Mouse (Mus musculus) limb, embryonic 14.5 days (tissue): Measurements from ENCODE around the gene Sae1. TPM values are rescaled to one million over a fixed set of nuclear protein-coding genes. Genes with fewer than 3 reads are reported as not detected.

Experiments used
- ATAC-seq: fragments of 200-750 bp; cut with Nextera tagmentation; 2 replicates; pipeline ENCODE4 v1.8.0; 2017; ENCODE audit warnings: low read depth, moderate number of reproducible peaks, moderate TSS enrichment; ENCODE audit not compliant: low FRiP score
- DNase-seq: peaks from one replicate; pipeline ENCODE4 v3.0.0-alpha.2; 2015; ENCODE audit warnings: low spot score
- H3K27ac ChIP-seq: fragments of 300-500 bp; sonication (generic); replicated peaks from 2 replicates; pipeline ENCODE4 v1.5.1; 2014; ENCODE audit warnings: low read depth, mild to moderate bottlenecking, low read length, moderate library complexity, mixed read lengths
- H3K27me3 ChIP-seq: fragments of 300-500 bp; sonication (generic); 2 replicates; pipeline ENCODE4 v1.6.1; 2014; ENCODE audit warnings: low read length, mixed read lengths; ENCODE audit not compliant: control insufficient read depth, insufficient read depth
- H3K36me3 ChIP-seq: fragments of 300-500 bp; sonication (generic); 2 replicates; pipeline ENCODE4 v1.6.1; 2014; ENCODE audit warnings: mild to moderate bottlenecking, low read length, moderate library complexity, mixed read lengths; ENCODE audit not compliant: control insufficient read depth, insufficient read depth
- H3K4me1 ChIP-seq: fragments of 300-500 bp; sonication (generic); 2 replicates; pipeline ENCODE4 v1.6.1; 2014; ENCODE audit warnings: antibody characterized with exemption, low read length, mixed read lengths; ENCODE audit not compliant: control insufficient read depth, insufficient read depth
- H3K4me2 ChIP-seq: fragments of 300-500 bp; sonication (generic); replicated peaks from 2 replicates; pipeline ENCODE4 v1.6.1; 2014; ENCODE audit warnings: low read depth, mild to moderate bottlenecking, low read length, moderate library complexity; ENCODE audit not compliant: severe bottlenecking
- H3K4me3 ChIP-seq: fragments of 300-500 bp; sonication (generic); replicated peaks from 2 replicates; pipeline ENCODE4 v1.5.1; 2014; ENCODE audit warnings: low read length
- H3K9ac ChIP-seq: fragments of 300-500 bp; sonication (generic); 2 replicates; pipeline ENCODE4 v1.6.1; 2014; ENCODE audit warnings: mild to moderate bottlenecking, low read depth, low read length, moderate library complexity; ENCODE audit not compliant: severe bottlenecking
- H3K9me3 ChIP-seq: fragments of 300-500 bp; sonication (generic); 2 replicates; pipeline ENCODE4 v1.6.1; 2016; ENCODE audit warnings: low read length; ENCODE audit not compliant: control insufficient read depth
- POLR2A ChIP-seq: fragments of 200-500 bp; IDR thresholded peaks from 2 replicates; pipeline ENCODE4 v1.8.0; 2012; ENCODE audit warnings: inconsistent platforms, mild to moderate bottlenecking, moderate library complexity, borderline replicate concordance; ENCODE audit not compliant: insufficient read depth, insufficient read length; ENCODE audit errors: extremely low read depth
- WGBS: fragments of 180-500 bp; shearing (Covaris S2); extraction: QIAGEN DNeasy Blood & Tissue Kit; methylation state at CpG from one replicate; pipeline ENCODE4 v1.1.7; 2014; 5-methylcytosine and 5-hydroxymethylcytosine counted together
- polyA plus RNA-seq, 2 experiments: library from polyadenylated mRNA; depleted of rRNA in 1 of 2; stranded (reverse) in 1 of 2; unstranded in 1 of 2; fragments of >200 nt; fragmentation: Nextera tagmentation in 1 of 2; extraction: Ambion mirVana in 1 of 2; gene quantifications; 2 replicates each; pipeline versions ENCODE4 v1.2.1 to v1.2.3; 2012 to 2014

Gene Sae1
- polyA plus RNA-seq, 2 experiments: 172 to 273 TPM

DNA sequence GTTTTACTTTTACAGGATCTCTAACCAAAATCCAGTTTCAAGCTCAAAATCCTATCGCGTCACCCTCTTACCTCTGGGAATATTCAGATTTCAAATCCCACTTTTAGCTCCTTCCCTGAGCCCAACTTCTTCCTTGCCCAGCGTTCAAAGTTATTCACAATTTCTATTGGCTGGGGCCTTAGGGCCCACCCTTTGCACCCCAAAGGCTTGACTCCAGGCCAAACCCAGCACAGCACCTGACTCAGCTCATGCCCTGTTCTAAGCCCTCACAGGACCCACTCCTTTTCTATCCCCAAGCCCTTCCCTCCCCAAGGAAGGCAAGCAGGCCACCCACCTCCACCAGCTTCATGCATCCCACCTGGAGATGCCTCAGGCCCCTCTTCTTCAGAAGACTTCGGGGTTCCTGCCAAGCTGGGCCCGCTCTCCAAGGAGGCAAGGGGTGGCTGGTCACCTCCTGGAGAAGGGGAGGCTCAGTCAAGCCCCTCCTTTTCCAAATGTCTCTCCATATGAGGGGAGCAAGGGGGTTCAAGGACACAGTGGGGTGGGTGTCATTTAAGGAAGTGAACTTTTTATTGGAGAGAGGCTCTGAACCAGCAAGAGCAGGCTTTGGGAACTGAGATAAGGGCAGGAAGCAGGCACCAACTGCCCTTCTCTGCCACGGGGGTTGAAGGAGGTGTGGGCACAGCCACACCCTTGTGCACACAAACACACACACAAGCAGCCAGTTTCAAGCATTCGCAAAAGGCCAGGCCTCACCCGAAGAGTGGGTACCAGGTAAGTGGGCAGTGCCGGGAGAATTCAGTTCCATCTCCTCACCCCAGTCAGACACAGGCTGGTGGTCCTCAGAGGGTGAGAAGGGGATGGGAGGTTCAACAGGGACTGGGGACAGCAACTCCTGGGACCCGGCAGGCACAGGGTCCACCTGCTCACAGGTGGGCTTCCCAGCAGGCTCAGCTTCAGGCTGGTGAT is 112.4 kb downstream of the Sae1 start:
- Histone ChIP-seq H3K36me3 (peaks cover 40% of the 10 kb centered on the region), H3K9me3 (no peaks in the 10 kb centered on the region), H3K4me1 (peaks cover 18% of the 10 kb centered on the region), H3K9ac (no peak overlapping the region), H3K4me2 (no peak overlapping the region), H3K4me3 (no peak overlapping the region), H3K27ac (no peak overlapping the region), H3K27me3 (no peaks in the 10 kb centered on the region)
- no peak for ATAC-seq
- TF ChIP-seq POLR2A: no peak
- 83% methylated on average over 10 of the region's 10 CpGs for WGBS
- DNase-seq: no peak

DNA sequence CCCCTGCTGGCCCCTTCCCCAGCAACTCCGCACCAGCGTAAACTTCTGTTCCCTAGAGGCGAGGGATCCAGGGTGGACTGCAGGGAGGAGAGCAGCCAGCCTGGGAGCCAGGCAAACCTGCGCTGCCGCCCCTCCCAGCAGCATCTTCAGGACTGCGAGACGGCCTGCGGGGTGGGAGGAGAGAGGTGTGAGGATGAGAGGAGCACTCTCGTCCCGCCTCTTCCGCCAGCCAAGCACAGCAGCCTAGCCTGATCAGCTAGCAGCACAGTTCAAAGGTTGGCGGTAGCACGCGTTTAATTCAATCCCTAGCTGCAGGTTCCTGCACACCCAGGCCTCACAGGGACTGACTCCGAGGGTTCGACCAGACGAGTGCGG is 113.9 kb downstream of the Sae1 start:
- DNase-seq: peak; percentile 74
- H3K36me3 ChIP-seq: peaks cover 36% of the 10 kb centered on the region
- WGBS: 7% methylated on average over 18 of the region's 18 CpGs
- H3K4me1 ChIP-seq: peaks cover 18% of the 10 kb centered on the region
- no peaks in the 10 kb centered on the region for H3K27me3 ChIP-seq
- H3K9ac ChIP-seq: peak overlapping the region; percentile 61
- TF ChIP-seq POLR2A: no peak
- H3K9me3 ChIP-seq: no peaks in the 10 kb centered on the region
- peak; percentile 67 for ATAC-seq
- H3K4me3 ChIP-seq: peak overlapping the region; percentile 84
- peak overlapping the region; percentile 89 for H3K4me2 ChIP-seq
- H3K27ac ChIP-seq: peak overlapping the region; percentile 93

DNA sequence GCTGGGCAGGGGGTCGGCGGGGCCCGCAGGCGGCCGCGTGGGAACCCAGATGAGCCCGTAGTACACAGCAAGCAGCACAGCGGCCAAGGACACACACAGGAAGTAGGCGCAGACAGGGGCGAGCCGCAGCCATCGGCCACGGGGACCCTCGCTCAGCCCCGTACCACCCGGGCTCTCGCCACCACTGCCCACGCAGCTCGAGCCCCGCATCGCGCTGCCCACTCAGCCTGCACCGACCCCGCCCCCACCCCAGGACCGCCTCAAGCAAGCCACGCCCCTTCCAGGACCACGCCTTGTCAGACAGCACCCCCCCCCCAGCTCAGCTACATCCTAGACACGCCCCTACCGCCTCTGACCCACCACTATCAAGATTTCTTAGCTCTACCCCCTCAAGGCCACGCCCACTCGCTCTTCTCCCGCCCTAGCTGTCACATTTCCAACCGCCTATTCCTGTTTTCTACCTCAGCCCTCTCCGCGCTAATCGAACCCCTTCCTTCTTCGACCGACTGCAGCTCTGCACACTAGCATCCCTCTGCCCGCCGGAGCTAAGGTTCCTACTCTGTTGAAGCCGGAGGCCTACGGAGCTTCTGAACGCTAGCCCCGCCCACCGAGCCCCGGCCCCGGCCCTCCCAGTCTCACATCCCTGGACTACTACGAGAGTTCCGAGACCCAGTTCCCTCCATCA is 114.4 kb downstream of the Sae1 start, which contains the start of gene Inafm1:
Gene Inafm1 (minus strand): TSS at position 537 of the 685 bp plus-strand sequence.
- H3K9me3 ChIP-seq: no peaks in the 10 kb centered on the region

DNA sequence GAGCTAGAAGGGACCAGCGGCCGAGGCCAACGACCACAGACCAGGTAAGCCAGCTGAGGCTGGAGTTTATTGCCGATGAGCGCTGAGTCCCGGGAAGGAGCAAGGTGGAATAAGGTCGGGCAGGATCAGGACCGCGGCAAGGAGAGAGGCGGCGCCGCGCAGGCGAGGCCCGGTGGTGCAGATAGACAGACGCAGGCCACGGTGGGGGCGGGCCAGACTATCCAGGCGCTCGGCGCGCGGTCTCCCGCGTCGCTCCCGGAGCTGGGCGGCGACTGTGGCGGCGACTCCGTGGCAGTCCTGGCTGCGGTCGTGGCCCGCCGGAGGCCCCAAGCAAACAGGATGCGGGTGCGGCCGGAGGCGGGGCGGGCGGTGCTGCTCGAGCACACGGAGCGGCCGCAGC is 114.9 kb downstream of the Sae1 start:
- peak; percentile 78 for ATAC-seq

More for the DNA sequence above, 114.4 kb downstream of the Sae1 start, which contains the start of gene Inafm1:
- Histone ChIP-seq H3K27ac (peak within 1 kb of the TSS; percentile 93), H3K4me3 (peak within 1 kb of the TSS; percentile 84), H3K4me2 (peak within 1 kb of the TSS; percentile 89), H3K27me3 (no peaks in the 10 kb centered on the region), H3K9ac (peak within 1 kb of the TSS; percentile 73), H3K4me1 (peaks cover 18% of the 10 kb centered on the region), H3K36me3 (peaks cover 32% of the 10 kb centered on the region)
- 3% methylated on average over 27 of the region's 49 CpGs for WGBS
- DNase-seq (peak; percentile 97), ATAC-seq (peak; percentile 90)
- no peak for TF ChIP-seq POLR2A

GRCm38 (mm10) chr7:16271139-16271538 is 116.5 kb downstream of the Sae1 start:
- no peak overlapping the region for H3K4me2 ChIP-seq
- H3K4me3 ChIP-seq: no peak overlapping the region
- no peak for DNase-seq
- no peak for TF ChIP-seq POLR2A
- no peaks in the 10 kb centered on the region for H3K9me3 ChIP-seq
- no peak overlapping the region for H3K9ac ChIP-seq
- H3K36me3 ChIP-seq: peaks cover 11% of the 10 kb centered on the region
- H3K27me3 ChIP-seq: no peaks in the 10 kb centered on the region
- ATAC-seq: no peak
- no peak overlapping the region for H3K27ac ChIP-seq
- WGBS: 79% methylated on average over 1 of the region's 1 CpGs
- peaks cover 18% of the 10 kb centered on the region for H3K4me1 ChIP-seq

More for the DNA sequence above, 114.9 kb downstream of the Sae1 start:
- peak; percentile 76 for DNase-seq
- H3K9me3 ChIP-seq: no peaks in the 10 kb centered on the region
- H3K36me3 ChIP-seq: peaks cover 27% of the 10 kb centered on the region
- peak overlapping the region; percentile 84 for H3K4me3 ChIP-seq
- no peaks in the 10 kb centered on the region for H3K27me3 ChIP-seq
- peaks cover 18% of the 10 kb centered on the region for H3K4me1 ChIP-seq
- H3K9ac ChIP-seq: peak overlapping the region; percentile 73
- no peak for TF ChIP-seq POLR2A
- H3K27ac ChIP-seq: peak overlapping the region; percentile 93
- H3K4me2 ChIP-seq: peak overlapping the region; percentile 89
- 5% methylated on average over 19 of the region's 46 CpGs for WGBS

Other genes with a start within 250 kb of the Sae1 start
- gene Meis3, start 212.7 kb downstream of the Sae1 start, polyA plus RNA-seq (2012; rRNA removed): 29.3 and 34.2 TPM in 2 replicates
- gene Meis3, start 212.7 kb downstream of the Sae1 start, polyA plus RNA-seq (2014; fragmentation: Nextera tagmentation; extraction: Ambion mirVana): 15.1 and 16.2 TPM in 2 replicates
- gene Dhx34, start 165.8 kb downstream of the Sae1 start, polyA plus RNA-seq (2012; rRNA removed): 17.0 and 25.9 TPM in 2 replicates
- gene Dhx34, start 165.8 kb downstream of the Sae1 start, polyA plus RNA-seq (2014; fragmentation: Nextera tagmentation; extraction: Ambion mirVana): 8.9 and 9.4 TPM in 2 replicates
- 0.15 and 0.32 TPM in 2 replicates for gene C5ar2, start 143.7 kb downstream of the Sae1 start, polyA plus RNA-seq (2012; rRNA removed)
- 0.07 TPM in 1 of 2 replicates, not detected in the other for gene C5ar2, start 143.7 kb downstream of the Sae1 start, polyA plus RNA-seq (2014; fragmentation: Nextera tagmentation; extraction: Ambion mirVana)
- 3.2 and 5.4 TPM in 2 replicates for gene C5ar1, start 128.3 kb downstream of the Sae1 start, polyA plus RNA-seq (2012; rRNA removed)
- gene C5ar1, start 128.3 kb downstream of the Sae1 start, polyA plus RNA-seq (2014; fragmentation: Nextera tagmentation; extraction: Ambion mirVana): 2.8 and 3.1 TPM in 2 replicates
- 48.7 and 57.8 TPM in 2 replicates for gene Inafm1, start 114.2 kb downstream of the Sae1 start, polyA plus RNA-seq (2012; rRNA removed)
- gene Inafm1, start 114.2 kb downstream of the Sae1 start, polyA plus RNA-seq (2014; fragmentation: Nextera tagmentation; extraction: Ambion mirVana): 24.3 and 27.4 TPM in 2 replicates
- gene Ccdc9, start 101.0 kb downstream of the Sae1 start, polyA plus RNA-seq (2012; rRNA removed): 64.4 and 84.8 TPM in 2 replicates
- gene Ccdc9, start 101.0 kb downstream of the Sae1 start, polyA plus RNA-seq (2014; fragmentation: Nextera tagmentation; extraction: Ambion mirVana): 15.9 and 17.7 TPM in 2 replicates
- gene Bbc3, start 79.4 kb downstream of the Sae1 start, polyA plus RNA-seq (2012; rRNA removed): 7.4 and 11.9 TPM in 2 replicates
- gene Bbc3, start 79.4 kb downstream of the Sae1 start, polyA plus RNA-seq (2014; fragmentation: Nextera tagmentation; extraction: Ambion mirVana): 3.7 and 4.0 TPM in 2 replicates
- 49.1 and 57.6 TPM in 2 replicates for gene Zc3h4, start 13.1 kb upstream of the Sae1 start, polyA plus RNA-seq (2012; rRNA removed)
- 15.7 and 18.9 TPM in 2 replicates for gene Zc3h4, start 13.1 kb upstream of the Sae1 start, polyA plus RNA-seq (2014; fragmentation: Nextera tagmentation; extraction: Ambion mirVana)
- 32.8 and 41.6 TPM in 2 replicates for gene Tmem160, start 65.0 kb upstream of the Sae1 start, polyA plus RNA-seq (2012; rRNA removed)
- gene Tmem160, start 65.0 kb upstream of the Sae1 start, polyA plus RNA-seq (2014; fragmentation: Nextera tagmentation; extraction: Ambion mirVana): 42.7 and 51.3 TPM in 2 replicates
- 0.03 TPM in 2 replicates for gene Npas1, start 89.9 kb upstream of the Sae1 start, polyA plus RNA-seq (2012; rRNA removed)
- gene Npas1, start 89.9 kb upstream of the Sae1 start, polyA plus RNA-seq (2014; fragmentation: Nextera tagmentation; extraction: Ambion mirVana): 0.15 and 0.21 TPM in 2 replicates
- gene Arhgap35, start 227.2 kb upstream of the Sae1 start, polyA plus RNA-seq (2012; rRNA removed): 24.7 and 28.5 TPM in 2 replicates
- 23.0 and 24.5 TPM in 2 replicates for gene Arhgap35, start 227.2 kb upstream of the Sae1 start, polyA plus RNA-seq (2014; fragmentation: Nextera tagmentation; extraction: Ambion mirVana)